Mouse (Mus musculus): ENCODE measurements around the gene Lgals4. TPM values are rescaled to one million over a fixed set of nuclear protein-coding genes. Genes with fewer than 3 reads are reported as not detected.

Lgals4 gene
- total and polyA plus RNA-seq, 3 experiments, result 2.1 to 5.1 TPM; not detected in 1

- TF ChIP-seq RAD21 (IDR thresholded peaks at IDR 0.05; ENCODE audit: low read depth, low read length) (peak; percentile 83), ZKSCAN1 (IDR thresholded peaks at IDR 0.05; ENCODE audit: low read depth, low read length) (no peak), CHD1 (IDR thresholded peaks at IDR 0.05; ENCODE audit: low read depth, low read length) (no peak), CTCF (IDR thresholded peaks at IDR 0.05 in 2 of 3, conservative IDR thresholded peaks at IDR 0.05 in 1 of 3; ENCODE audit: control insufficient read depth in 1 of 3, insufficient read depth in 1 of 3, low read depth in 2 of 3, low read length in 3 of 3, poor library complexity in 1 of 3, severe bottlenecking in 1 of 3) (peak; percentile 95 to 96 (median 96)), KAT2A (conservative IDR thresholded peaks at IDR 0.05; ENCODE audit: low read depth, low read length) (no peak), ETS1 (IDR thresholded peaks at IDR 0.05; ENCODE audit: low read depth, low read length) (no peak), TAL1 (IDR thresholded peaks at IDR 0.05; ENCODE audit: low read length) (no peak), POLR2AphosphoS5 (IDR thresholded peaks at IDR 0.05; ENCODE audit: borderline replicate concordance, low read depth, low read length) (no peak), ZC3H11A (IDR thresholded peaks at IDR 0.05; ENCODE audit: low read depth, low read length) (peak; percentile 80), POLR2AphosphoS2 (IDR thresholded peaks at IDR 0.05; ENCODE audit: low read length) (no peak), POLR2A (IDR thresholded peaks at IDR 0.05; ENCODE audit: control insufficient read depth in 1 of 2, insufficient read depth in 1 of 2, low read depth in 1 of 2, low read length in 2 of 2, poor library complexity in 1 of 2) (peak; percentile 20 to 58; a peak in 1 of 4 replicates)
Measured at GRCm38 (mm10) chr7:28796562-28796975, 37.1 kb upstream of the Lgals4 start (continued).

- Histone ChIP-seq H3K36me3 (ENCODE audit: control insufficient read depth in 1 of 2, insufficient read depth in 2 of 2, low read length in 2 of 2) (peaks cover 0 to 22% of the 10 kb centered on the region in 2 experiments; a peak in 2 of 4 replicates), H3K27ac (ENCODE audit: control insufficient read depth, low read depth, low read length) (no peak overlapping the region), H3K4me3 (ENCODE audit: control insufficient read depth in 1 of 2, insufficient read depth in 1 of 2, low read depth in 2 of 2, low read length in 2 of 2) (no peak overlapping the region), H3K9me3 (replicated peaks; ENCODE audit: insufficient read depth, low read length) (no peaks in the 10 kb centered on the region), H3K27me3 (ENCODE audit: control insufficient read depth in 1 of 2, insufficient read depth in 2 of 2, low read length in 2 of 2) (no peaks in the 10 kb centered on the region), H3K9ac (ENCODE audit: control insufficient read depth, low read depth, low read length, poor library complexity, severe bottlenecking) (no peak overlapping the region), H3K4me1 (ENCODE audit: control insufficient read depth in 1 of 2, insufficient read depth in 2 of 2, low read length in 2 of 2) (peaks cover 18% of the 10 kb centered on the region in 2 experiments), H3K79me2 (ENCODE audit: control insufficient read depth, insufficient read depth, low read length, poor library complexity) (peaks cover 9% of the 10 kb centered on the region; the same call in 1 of the 2 replicates)
- TF ChIP-seq CTCF (IDR thresholded peaks at IDR 0.05 in 2 of 3, conservative IDR thresholded peaks at IDR 0.05 in 1 of 3; ENCODE audit: control insufficient read depth in 1 of 3, insufficient read depth in 1 of 3, low read depth in 2 of 3, low read length in 3 of 3, poor library complexity in 1 of 3, severe bottlenecking in 1 of 3) (no peak), GATA1 (IDR thresholded peaks at IDR 0.05; ENCODE audit: low read depth, low read length) (no peak), MAFK (IDR thresholded peaks at IDR 0.05; ENCODE audit: borderline replicate concordance, low read depth, low read length) (no peak)
- no peak for DNase-seq (ENCODE audit: low read depth, low spot score)
Measured at GRCm38 (mm10) chr7:28799994-28800393, 33.7 kb upstream of the Lgals4 start.

GRCm38 (mm10) chr7:28801451-28801850, 32.2 kb upstream of the Lgals4 start:
- peak; percentile 12 for DNase-seq (ENCODE audit: low read depth, low spot score)
- no peak overlapping the region for H3K9ac ChIP-seq (ENCODE audit: control insufficient read depth, low read depth, low read length, poor library complexity, severe bottlenecking)
- H3K27me3 ChIP-seq (ENCODE audit: control insufficient read depth in 1 of 2, insufficient read depth in 2 of 2, low read length in 2 of 2), result no peaks in the 10 kb centered on the region
- H3K79me2 ChIP-seq (ENCODE audit: control insufficient read depth, insufficient read depth, low read length, poor library complexity), result peaks cover 5% of the 10 kb centered on the region; the same call in 1 of the 2 replicates
- H3K27ac ChIP-seq (ENCODE audit: control insufficient read depth, low read depth, low read length), result no peak overlapping the region
- no peak overlapping the region for H3K4me3 ChIP-seq (ENCODE audit: control insufficient read depth in 1 of 2, insufficient read depth in 1 of 2, low read depth in 2 of 2, low read length in 2 of 2)
- no peaks in the 10 kb centered on the region for H3K9me3 ChIP-seq (replicated peaks; ENCODE audit: insufficient read depth, low read length)
- TF ChIP-seq EP300 (IDR thresholded peaks at IDR 0.05; ENCODE audit: low read depth in 1 of 2, low read length in 2 of 2), result no peak
- TF ChIP-seq ZMIZ1 (IDR thresholded peaks at IDR 0.05; ENCODE audit: low read depth, low read length), result no peak
- no peak for TF ChIP-seq MXI1 (IDR thresholded peaks at IDR 0.05; ENCODE audit: low read depth, low read length)
- TF ChIP-seq CTCF (IDR thresholded peaks at IDR 0.05 in 2 of 3, conservative IDR thresholded peaks at IDR 0.05 in 1 of 3; ENCODE audit: control insufficient read depth in 1 of 3, insufficient read depth in 1 of 3, low read depth in 2 of 3, low read length in 3 of 3, poor library complexity in 1 of 3, severe bottlenecking in 1 of 3), result no peak
- TF ChIP-seq RAD21 (IDR thresholded peaks at IDR 0.05; ENCODE audit: low read depth, low read length), result no peak
- no peak for TF ChIP-seq ZKSCAN1 (IDR thresholded peaks at IDR 0.05; ENCODE audit: low read depth, low read length)
- TF ChIP-seq MYC (IDR thresholded peaks at IDR 0.05; ENCODE audit: low read depth, low read length), result no peak
- no peak for TF ChIP-seq MAX (IDR thresholded peaks at IDR 0.05; ENCODE audit: low read length)
- TF ChIP-seq CHD2 (IDR thresholded peaks at IDR 0.05; ENCODE audit: low read length), result no peak
- TF ChIP-seq TAL1 (IDR thresholded peaks at IDR 0.05; ENCODE audit: low read length), result no peak
- TF ChIP-seq TCF12 (IDR thresholded peaks at IDR 0.05; ENCODE audit: low read depth, low read length), result no peak
- no peak for TF ChIP-seq ZC3H11A (IDR thresholded peaks at IDR 0.05; ENCODE audit: low read depth, low read length)
- no peak for TF ChIP-seq ZNF384 (IDR thresholded peaks at IDR 0.05; ENCODE audit: low read depth, low read length)
- TF ChIP-seq ELF1 (IDR thresholded peaks at IDR 0.05; ENCODE audit: low read depth, low read length), result no peak
- no peak for TF ChIP-seq GABPA (IDR thresholded peaks at IDR 0.05; ENCODE audit: low read depth, low read length)
- TF ChIP-seq NRF1 (IDR thresholded peaks at IDR 0.05; ENCODE audit: insufficient read depth, low read depth, low read length, poor library complexity, severe bottlenecking), result no peak
- no peak for TF ChIP-seq CHD1 (IDR thresholded peaks at IDR 0.05; ENCODE audit: low read depth, low read length)
- H3K36me3 ChIP-seq (ENCODE audit: control insufficient read depth in 1 of 2, insufficient read depth in 2 of 2, low read length in 2 of 2), result peaks cover 0 to 22% of the 10 kb centered on the region in 2 experiments; a peak in 2 of 4 replicates
- H3K4me1 ChIP-seq (ENCODE audit: control insufficient read depth in 1 of 2, insufficient read depth in 2 of 2, low read length in 2 of 2), result peaks cover 18% of the 10 kb centered on the region in 2 experiments
